Mouse (Mus musculus) c-Kit-positive CD71-positive TER-119-positive erythroid progenitor cells, embryonic 14.5 days (primary cell): ENCODE results near the gene Slc23a4.

Source experiments
- DNase-seq: peaks from one replicate; pipeline ENCODE4 v3.0.0-alpha.2; 2013; ENCODE audit warnings: low spot score

Gene Slc23a4

GRCm38 (mm10) chr6:34954926-34955861, 33.0 kb downstream of the Slc23a4 start:
- DNase-seq, result peak; percentile 45

GRCm38 (mm10) chr6:34951956-34952667, 36.1 kb downstream of the Slc23a4 start:
- DNase-seq, result no peak

- no peak for DNase-seq
Measured at GRCm38 (mm10) chr6:34951518-34951917, 36.7 kb downstream of the Slc23a4 start.

- DNase-seq, result no peak
Measured at GRCm38 (mm10) chr6:34948461-34948860, 39.7 kb downstream of the Slc23a4 start.

GRCm38 (mm10) chr6:34946486-34947079, 41.6 kb downstream of the Slc23a4 start:
- no peak for DNase-seq

- no peak for DNase-seq
Measured at GRCm38 (mm10) chr6:34943499-34943898, 44.7 kb downstream of the Slc23a4 start.

- no peak for DNase-seq
Measured at GRCm38 (mm10) chr6:34942446-34942845, 45.8 kb downstream of the Slc23a4 start.

GRCm38 (mm10) chr6:34941496-34941895, 46.7 kb downstream of the Slc23a4 start:
- no peak for DNase-seq

- DNase-seq, result no peak
Measured at GRCm38 (mm10) chr6:34939451-34939850, 48.8 kb downstream of the Slc23a4 start.

GRCm38 (mm10) chr6:34938929-34939325, 49.3 kb downstream of the Slc23a4 start:
- no peak for DNase-seq

GRCm38 (mm10) chr6:34938280-34938928, 49.8 kb downstream of the Slc23a4 start:
- no peak for DNase-seq

- DNase-seq, result no peak
Measured at GRCm38 (mm10) chr6:34936743-34937142, 51.5 kb downstream of the Slc23a4 start.

GRCm38 (mm10) chr6:34932633-34933032, 55.6 kb downstream of the Slc23a4 start:
- DNase-seq, result no peak

- DNase-seq, result no peak
Measured at GRCm38 (mm10) chr6:34927594-34927993, 60.6 kb downstream of the Slc23a4 start.

GRCm38 (mm10) chr6:34927156-34927555, 61.0 kb downstream of the Slc23a4 start:
- peak; percentile 60 for DNase-seq

GRCm38 (mm10) chr6:34921941-34922340, 66.3 kb downstream of the Slc23a4 start:
- DNase-seq, result peak; percentile 59

- DNase-seq, result no peak
Measured at GRCm38 (mm10) chr6:34920631-34921030, 67.6 kb downstream of the Slc23a4 start.

GRCm38 (mm10) chr6:34919956-34920355, 68.2 kb downstream of the Slc23a4 start, which contains the start of gene Stra8:
TSS of gene Stra8 (plus strand) at chr6:34920163.
- DNase-seq, result no peak

GRCm38 (mm10) chr6:34919146-34919545, 69.1 kb downstream of the Slc23a4 start:
- no peak for DNase-seq

GRCm38 (mm10) chr6:34914462-34914861, 73.7 kb downstream of the Slc23a4 start:
- DNase-seq, result no peak

GRCm38 (mm10) chr6:34913341-34914040, 74.7 kb downstream of the Slc23a4 start:
- no peak for DNase-seq
